Mouse (Mus musculus) thymus, adult 2 months (tissue): ENCODE data around the gene Cntn3.

Experiments used
- CTCF ChIP-seq: fragments of 200-500 bp; IDR thresholded peaks from 2 replicates; pipeline ENCODE4 v1.5.1; 2012; ENCODE audit warnings: mild to moderate bottlenecking, control low read depth, low read length, moderate library complexity, borderline replicate concordance; ENCODE audit not compliant: control insufficient read depth, poor library complexity, insufficient read depth; ENCODE audit errors: extremely low read depth
- POLR2A ChIP-seq: fragments of 200-500 bp; IDR thresholded peaks from 2 replicates; pipeline ENCODE4 v1.6.1; 2012; ENCODE audit warnings: mild to moderate bottlenecking, low read length, control low read depth, moderate library complexity; ENCODE audit not compliant: control insufficient read depth, poor library complexity, insufficient read depth; ENCODE audit errors: extremely low read depth

- TF ChIP-seq CTCF (no peak), POLR2A (no peak)
Observed at GRCm38 (mm10) chr6:102332144-102332543, 240.8 kb downstream of the Cntn3 start.
